Mouse (Mus musculus): ENCODE data around the gene Dut. TPM values are rescaled to one million over a fixed set of nuclear protein-coding genes. Genes with fewer than 3 reads are reported as not detected.

The Dut gene
- polyA plus RNA-seq, 1 experiment from 2014 or later, result 288 TPM

DNA sequence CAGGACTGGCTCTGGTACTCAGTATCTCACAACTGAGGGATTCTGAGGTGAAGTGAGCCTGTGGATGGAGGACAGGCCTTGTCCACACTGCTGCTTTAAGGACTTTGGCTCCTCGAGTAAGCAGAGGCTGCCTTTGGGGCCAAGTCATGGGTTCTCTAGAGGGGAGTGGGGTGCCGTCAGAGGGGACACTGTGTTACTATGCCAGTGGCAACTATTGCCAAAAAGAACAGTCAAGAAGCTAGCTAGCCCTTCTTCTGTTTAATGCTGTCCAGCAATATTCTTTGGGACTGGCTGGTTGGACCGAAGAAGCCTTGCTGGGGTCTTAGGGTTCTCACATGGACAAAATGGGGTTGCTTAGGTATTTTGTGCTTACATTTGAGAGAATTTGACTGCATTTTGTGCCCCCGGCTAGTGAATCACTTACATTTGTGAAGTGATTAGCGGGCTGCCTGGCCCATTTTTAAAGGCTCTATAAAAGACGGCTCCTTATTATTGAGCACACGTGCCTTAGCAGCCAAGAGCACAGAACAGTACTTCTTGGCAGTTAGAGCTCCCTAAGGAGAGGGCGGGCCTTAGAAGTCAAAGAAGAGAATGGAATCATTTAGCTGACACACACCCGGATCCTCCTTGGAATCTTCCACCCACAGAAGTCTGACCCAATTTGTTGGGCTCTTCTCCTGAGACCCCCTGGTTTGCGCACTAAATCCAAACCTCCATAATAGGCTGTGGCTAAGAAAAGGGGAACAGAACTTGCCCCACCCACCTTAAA lies 43.4 kb downstream of the Dut start:
- ATAC-seq (replicated peaks; ENCODE audit: low FRiP score) (no peak), DNase-seq (ENCODE audit: low spot score) (no peak)
- 73% methylated on average over 10 of the region's 10 CpGs for WGBS
- Histone ChIP-seq H3K27ac (ENCODE audit: low read depth, low read length) (no peak overlapping the region), H3K27me3 (ENCODE audit: control insufficient read depth, insufficient read depth, low read length) (no peaks in the 10 kb centered on the region), H3K4me3 (ENCODE audit: low read depth, low read length) (no peak overlapping the region), H3K9me3 (ENCODE audit: control insufficient read depth, low read length) (no peaks in the 10 kb centered on the region), H3K9ac (ENCODE audit: low read length) (no peak overlapping the region), H3K36me3 (ENCODE audit: control insufficient read depth, insufficient read depth, low read length) (no peaks in the 10 kb centered on the region), H3K4me1 (replicated peaks; ENCODE audit: control insufficient read depth, insufficient read depth, low read length) (no peaks in the 10 kb centered on the region), H3K4me2 (ENCODE audit: low read depth, low read length, severe bottlenecking) (no peak overlapping the region)

DNA sequence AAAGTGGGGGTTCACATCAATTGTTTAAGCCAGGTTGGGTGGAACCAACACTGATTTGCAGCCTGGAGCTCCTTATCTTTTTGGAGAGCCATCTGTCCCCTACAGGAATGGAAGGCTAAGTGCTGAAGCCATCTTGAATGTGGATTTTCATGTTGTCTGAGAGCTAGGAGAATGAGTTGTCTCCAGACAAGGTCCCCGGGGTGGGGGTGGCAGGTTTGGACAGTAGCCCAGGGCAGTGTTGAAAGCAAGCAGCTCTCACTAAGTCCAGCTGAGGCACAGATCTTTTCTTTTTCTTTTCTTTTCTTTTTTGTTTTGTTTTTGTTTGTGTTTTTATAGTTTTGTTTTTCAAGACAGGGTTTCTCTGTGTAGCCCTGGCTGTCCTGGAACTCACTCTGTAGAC lies 44.1 kb downstream of the Dut start:
- DNase-seq (ENCODE audit: low spot score) (no peak), ATAC-seq (replicated peaks; ENCODE audit: low FRiP score) (no peak)
- H3K4me1 ChIP-seq (replicated peaks; ENCODE audit: control insufficient read depth, insufficient read depth, low read length), result no peaks in the 10 kb centered on the region
- no peak overlapping the region for H3K4me3 ChIP-seq (ENCODE audit: low read depth, low read length)
- H3K36me3 ChIP-seq (ENCODE audit: control insufficient read depth, insufficient read depth, low read length), result no peaks in the 10 kb centered on the region
- no peak overlapping the region for H3K9ac ChIP-seq (ENCODE audit: low read length)
- H3K4me2 ChIP-seq (ENCODE audit: low read depth, low read length, severe bottlenecking), result no peak overlapping the region
- 86% methylated on average over 1 of the region's 1 CpGs for whole genome bisulfite sequencing
- H3K9me3 ChIP-seq (ENCODE audit: control insufficient read depth, low read length), result no peaks in the 10 kb centered on the region
- H3K27ac ChIP-seq (ENCODE audit: low read depth, low read length), result no peak overlapping the region
- no peaks in the 10 kb centered on the region for H3K27me3 ChIP-seq (ENCODE audit: control insufficient read depth, insufficient read depth, low read length)

DNA sequence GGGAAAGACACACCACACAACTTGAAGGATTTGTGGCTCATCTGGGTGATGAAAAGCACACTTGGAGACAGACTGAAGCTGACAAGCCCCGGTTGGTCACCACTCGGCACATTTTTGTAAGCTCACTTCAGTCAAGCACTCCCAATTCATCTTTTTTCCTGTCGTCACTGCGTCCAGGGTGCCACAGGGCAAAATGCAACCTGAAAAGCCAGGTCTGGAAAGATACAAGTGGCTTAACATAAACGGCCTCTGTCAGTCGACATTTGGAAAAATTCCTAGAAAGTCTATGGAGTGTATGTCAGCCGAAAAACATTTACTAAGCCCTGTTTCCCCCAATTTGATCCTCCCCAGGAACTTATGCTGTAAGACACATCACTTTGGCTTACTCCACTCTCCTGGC lies 45.6 kb downstream of the Dut start:
- H3K9me3 ChIP-seq (ENCODE audit: control insufficient read depth, low read length), result no peaks in the 10 kb centered on the region
- no peak for DNase-seq (ENCODE audit: low spot score)
- no peak overlapping the region for H3K4me2 ChIP-seq (ENCODE audit: low read depth, low read length, severe bottlenecking)
- H3K36me3 ChIP-seq (ENCODE audit: control insufficient read depth, insufficient read depth, low read length), result no peaks in the 10 kb centered on the region
- H3K4me3 ChIP-seq (ENCODE audit: low read depth, low read length), result no peak overlapping the region
- no peak overlapping the region for H3K27ac ChIP-seq (ENCODE audit: low read depth, low read length)
- 92% methylated on average over 7 of the region's 7 CpGs for WGBS
- no peak for ATAC-seq (replicated peaks; ENCODE audit: low FRiP score)
- H3K27me3 ChIP-seq (ENCODE audit: control insufficient read depth, insufficient read depth, low read length), result no peaks in the 10 kb centered on the region
- no peak overlapping the region for H3K9ac ChIP-seq (ENCODE audit: low read length)
- H3K4me1 ChIP-seq (replicated peaks; ENCODE audit: control insufficient read depth, insufficient read depth, low read length), result no peaks in the 10 kb centered on the region

DNA sequence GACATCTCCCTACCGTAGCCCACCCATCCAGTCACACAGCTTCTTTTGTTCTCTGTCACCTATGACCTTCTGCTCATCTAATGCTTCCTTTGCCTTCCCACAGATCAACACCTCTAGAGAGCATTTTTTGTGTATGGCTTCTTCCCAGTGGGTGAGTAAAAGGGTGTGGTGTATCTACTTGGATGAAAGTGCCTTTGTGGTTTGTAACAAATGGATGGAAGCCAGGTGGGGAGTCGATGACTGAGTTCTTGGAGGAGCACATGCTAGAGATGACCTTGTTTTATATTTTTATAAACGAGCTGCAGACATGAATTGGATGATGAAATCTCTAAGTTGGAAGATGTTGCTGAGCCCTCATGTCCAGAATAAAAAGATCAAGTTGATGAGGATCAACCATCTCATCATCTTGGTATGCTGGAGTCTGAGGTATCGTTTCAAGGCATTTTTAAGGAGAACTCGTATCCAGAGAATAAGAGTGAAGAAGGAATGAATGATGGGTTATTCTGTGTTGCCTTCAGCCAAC lies 47.0 kb downstream of the Dut start:
- Histone ChIP-seq H3K9me3 (ENCODE audit: control insufficient read depth, low read length) (no peaks in the 10 kb centered on the region), H3K9ac (ENCODE audit: low read length) (no peak overlapping the region), H3K4me2 (ENCODE audit: low read depth, low read length, severe bottlenecking) (no peak overlapping the region), H3K27me3 (ENCODE audit: control insufficient read depth, insufficient read depth, low read length) (no peaks in the 10 kb centered on the region), H3K27ac (ENCODE audit: low read depth, low read length) (no peak overlapping the region), H3K4me3 (ENCODE audit: low read depth, low read length) (no peak overlapping the region), H3K4me1 (replicated peaks; ENCODE audit: control insufficient read depth, insufficient read depth, low read length) (no peaks in the 10 kb centered on the region), H3K36me3 (ENCODE audit: control insufficient read depth, insufficient read depth, low read length) (no peaks in the 10 kb centered on the region)
- 90% methylated on average over 5 of the region's 5 CpGs for WGBS
- ATAC-seq (replicated peaks; ENCODE audit: low FRiP score) (no peak), DNase-seq (ENCODE audit: low spot score) (no peak)

DNA sequence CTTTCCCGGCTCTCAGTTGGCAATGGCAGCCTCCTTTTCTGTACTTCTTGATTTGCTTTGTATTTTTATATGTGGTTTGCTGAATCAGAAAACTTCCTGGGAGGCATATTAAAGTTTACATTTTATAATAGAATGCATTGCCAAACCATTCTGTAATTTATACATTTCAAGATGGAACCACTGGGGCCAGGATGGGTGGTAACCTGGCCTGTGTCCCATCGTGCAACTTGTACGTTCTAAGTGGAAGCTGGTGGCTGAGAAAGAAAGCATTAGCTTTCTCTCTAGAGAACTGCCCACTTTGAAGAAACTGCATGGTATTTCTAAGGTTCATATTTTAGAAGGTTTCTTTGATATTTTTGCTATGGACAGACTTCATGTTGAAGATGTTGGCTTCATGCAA lies 48.5 kb downstream of the Dut start:
- WGBS, result 90% methylated on average over 3 of the region's 3 CpGs
- no peak overlapping the region for H3K4me3 ChIP-seq (ENCODE audit: low read depth, low read length)
- H3K4me2 ChIP-seq (ENCODE audit: low read depth, low read length, severe bottlenecking), result no peak overlapping the region
- no peak overlapping the region for H3K9ac ChIP-seq (ENCODE audit: low read length)
- no peaks in the 10 kb centered on the region for H3K4me1 ChIP-seq (replicated peaks; ENCODE audit: control insufficient read depth, insufficient read depth, low read length)
- H3K9me3 ChIP-seq (ENCODE audit: control insufficient read depth, low read length), result no peaks in the 10 kb centered on the region
- H3K27me3 ChIP-seq (ENCODE audit: control insufficient read depth, insufficient read depth, low read length), result no peaks in the 10 kb centered on the region
- ATAC-seq (replicated peaks; ENCODE audit: low FRiP score), result no peak
- no peak overlapping the region for H3K27ac ChIP-seq (ENCODE audit: low read depth, low read length)
- no peaks in the 10 kb centered on the region for H3K36me3 ChIP-seq (ENCODE audit: control insufficient read depth, insufficient read depth, low read length)
- DNase-seq (ENCODE audit: low spot score), result no peak

DNA sequence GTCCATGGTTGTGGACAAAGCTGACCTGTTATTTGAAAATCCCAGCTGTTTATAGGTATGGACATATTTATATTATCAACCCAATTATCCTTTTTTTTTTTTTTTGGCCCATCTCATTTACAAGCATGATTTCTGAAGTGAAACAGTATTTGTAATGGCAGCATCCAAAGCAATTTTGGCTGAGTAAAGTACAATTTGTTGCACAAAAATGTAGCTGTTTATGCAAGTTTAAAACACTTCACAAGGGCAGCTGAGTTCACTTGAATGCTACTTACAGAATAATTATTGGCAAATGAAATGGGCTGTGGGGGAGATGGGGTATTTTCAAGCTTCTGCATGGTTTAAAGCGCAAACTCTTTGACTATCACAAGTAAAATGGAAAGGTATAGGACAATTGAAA lies 51.9 kb downstream of the Dut start:
- no peaks in the 10 kb centered on the region for H3K4me1 ChIP-seq (replicated peaks; ENCODE audit: control insufficient read depth, insufficient read depth, low read length)
- WGBS, result 100% methylated on average over 1 of the region's 1 CpGs
- no peak overlapping the region for H3K27ac ChIP-seq (ENCODE audit: low read depth, low read length)
- H3K9ac ChIP-seq (ENCODE audit: low read length), result no peak overlapping the region
- no peaks in the 10 kb centered on the region; the same call in 1 of the 2 replicates for H3K36me3 ChIP-seq (ENCODE audit: control insufficient read depth, insufficient read depth, low read length)
- no peak overlapping the region for H3K4me2 ChIP-seq (ENCODE audit: low read depth, low read length, severe bottlenecking)
- DNase-seq (ENCODE audit: low spot score) (no peak), ATAC-seq (replicated peaks; ENCODE audit: low FRiP score) (no peak)
- H3K9me3 ChIP-seq (ENCODE audit: control insufficient read depth, low read length), result no peaks in the 10 kb centered on the region
- no peaks in the 10 kb centered on the region for H3K27me3 ChIP-seq (ENCODE audit: control insufficient read depth, insufficient read depth, low read length)
- H3K4me3 ChIP-seq (ENCODE audit: low read depth, low read length), result no peak overlapping the region

DNA sequence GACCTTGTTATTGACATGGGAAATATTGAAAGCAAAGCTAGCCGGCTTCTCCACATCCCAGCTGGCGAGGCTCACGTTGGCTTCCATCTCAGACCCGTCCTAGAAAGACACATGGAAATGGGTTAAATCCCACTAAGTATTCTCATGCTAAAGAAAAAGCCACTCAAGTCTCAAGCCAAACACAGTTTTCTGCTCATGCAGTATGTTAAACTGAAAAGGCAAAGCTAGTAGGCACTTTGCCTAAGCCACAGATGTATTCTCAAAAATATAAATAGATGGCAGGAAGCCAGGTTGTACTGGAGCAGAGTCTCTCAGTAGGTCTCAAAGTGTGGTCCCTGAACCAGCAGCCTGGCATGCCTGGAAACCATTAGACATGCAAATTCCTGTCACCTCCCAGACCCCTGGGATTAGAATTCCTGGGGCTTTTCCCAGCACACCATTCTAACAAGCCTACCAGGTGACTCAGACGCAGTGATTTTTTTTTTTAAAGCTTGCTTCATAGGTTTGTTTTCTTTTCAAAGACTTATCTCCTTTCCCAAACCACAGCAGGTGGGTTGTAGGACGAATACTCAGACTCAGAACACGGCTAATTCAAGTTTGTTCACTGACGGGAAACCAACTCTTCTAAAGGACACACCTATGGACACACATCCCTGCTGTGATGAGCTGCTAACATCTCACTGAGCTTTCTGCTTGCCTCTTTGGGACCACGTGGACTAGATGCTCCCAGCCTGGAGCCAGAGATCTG lies 55.1 kb downstream of the Dut start:
- no peak overlapping the region for H3K4me3 ChIP-seq (ENCODE audit: low read depth, low read length)
- 60% methylated on average over 9 of the region's 9 CpGs for WGBS
- H3K9ac ChIP-seq (ENCODE audit: low read length), result no peak overlapping the region
- no peaks in the 10 kb centered on the region for H3K9me3 ChIP-seq (ENCODE audit: control insufficient read depth, low read length)
- DNase-seq (ENCODE audit: low spot score) (no peak), ATAC-seq (replicated peaks; ENCODE audit: low FRiP score) (no peak)
- H3K27ac ChIP-seq (ENCODE audit: low read depth, low read length), result no peak overlapping the region
- no peaks in the 10 kb centered on the region; the same call in 1 of the 2 replicates for H3K36me3 ChIP-seq (ENCODE audit: control insufficient read depth, insufficient read depth, low read length)
- H3K4me1 ChIP-seq (replicated peaks; ENCODE audit: control insufficient read depth, insufficient read depth, low read length), result no peaks in the 10 kb centered on the region
- no peak overlapping the region for H3K4me2 ChIP-seq (ENCODE audit: low read depth, low read length, severe bottlenecking)
- no peaks in the 10 kb centered on the region for H3K27me3 ChIP-seq (ENCODE audit: control insufficient read depth, insufficient read depth, low read length)

DNA sequence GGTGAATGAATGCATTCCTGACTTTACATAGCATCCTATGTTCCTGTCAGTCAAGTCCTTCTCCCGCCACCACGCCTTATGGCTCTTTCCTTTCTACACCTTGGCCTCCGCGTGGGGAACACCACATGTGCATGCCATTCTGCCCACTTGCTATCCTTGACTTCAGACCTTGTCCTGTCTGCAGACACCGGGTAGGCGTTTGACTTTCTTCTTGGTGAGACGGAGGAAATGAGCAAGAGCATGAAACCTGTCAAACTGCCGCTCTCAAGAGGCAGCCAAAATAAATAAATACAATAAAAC lies 55.6 kb downstream of the Dut start:
- Histone ChIP-seq H3K4me1 (replicated peaks; ENCODE audit: control insufficient read depth, insufficient read depth, low read length) (no peaks in the 10 kb centered on the region), H3K4me2 (ENCODE audit: low read depth, low read length, severe bottlenecking) (no peak overlapping the region), H3K36me3 (ENCODE audit: control insufficient read depth, insufficient read depth, low read length) (no peaks in the 10 kb centered on the region; the same call in 1 of the 2 replicates), H3K9me3 (ENCODE audit: control insufficient read depth, low read length) (no peaks in the 10 kb centered on the region), H3K27me3 (ENCODE audit: control insufficient read depth, insufficient read depth, low read length) (no peaks in the 10 kb centered on the region), H3K9ac (ENCODE audit: low read length) (no peak overlapping the region), H3K27ac (ENCODE audit: low read depth, low read length) (no peak overlapping the region), H3K4me3 (ENCODE audit: low read depth, low read length) (no peak overlapping the region)
- DNase-seq (ENCODE audit: low spot score) (no peak), ATAC-seq (replicated peaks; ENCODE audit: low FRiP score) (no peak)
- WGBS, result 86% methylated on average over 8 of the region's 8 CpGs
